Comparison of ENCODE assay signal across 8 mouse cellular contexts in genomic region chr16:58522677-58523043, GRCm38 (mm10). TPM values are rescaled to one million over a fixed set of nuclear protein-coding genes. Genes with fewer than 3 reads are reported as not detected.
DNase-seq lines count a peak whose midpoint lies in the region; ATAC-seq and TF ChIP-seq lines count a peak whose summit lies in the region.

No protein-coding gene starts in this region.

- H3K4me2 ChIP-seq in intestine, postnatal 0 days (replicated peaks; ENCODE audit: low read depth): peak overlapping the region; percentile 86

- WGBS in heart, embryonic 10.5 days: under 1% methylated on average over 16 of the region's 16 CpGs
- WGBS in intestine, postnatal 0 days: under 1% methylated on average over 16 of the region's 16 CpGs

- no peaks in the 10 kb centered on the region for H3K9me3 ChIP-seq in heart, embryonic 10.5 days
- no peaks in the 10 kb centered on the region for H3K9me3 ChIP-seq in intestine, postnatal 0 days (ENCODE audit: control insufficient read depth)

- H3K27ac ChIP-seq in heart, embryonic 10.5 days: peak overlapping the region; percentile 95
- peak overlapping the region; percentile 90 for H3K27ac ChIP-seq in intestine, postnatal 0 days (ENCODE audit: low read depth, low read length)

- no peaks in the 10 kb centered on the region for H3K27me3 ChIP-seq in heart, embryonic 10.5 days (ENCODE audit: insufficient read depth, poor library complexity, severe bottlenecking)
- no peaks in the 10 kb centered on the region for H3K27me3 ChIP-seq in intestine, postnatal 0 days (replicated peaks; ENCODE audit: control insufficient read depth, insufficient read depth, low read length)

- ATAC-seq in intestine, postnatal 0 days: peak; percentile 1

- peaks cover 11% of the 10 kb centered on the region; the same call in 1 of the 2 replicates for H3K4me1 ChIP-seq in heart, embryonic 10.5 days
- H3K4me1 ChIP-seq in intestine, postnatal 0 days (replicated peaks; ENCODE audit: control insufficient read depth, insufficient read depth, low read length): no peaks in the 10 kb centered on the region; the same call in 1 of the 2 replicates

- no peak for TF ChIP-seq CTCF in intestine, postnatal 0 days (IDR thresholded peaks at IDR 0.05; ENCODE audit: low read depth)

- H3K36me3 ChIP-seq in heart, embryonic 10.5 days: no peaks in the 10 kb centered on the region
- H3K36me3 ChIP-seq in intestine, postnatal 0 days (ENCODE audit: control insufficient read depth, insufficient read depth): no peaks in the 10 kb centered on the region

- peak overlapping the region; percentile 93 for H3K4me3 ChIP-seq in heart, embryonic 10.5 days
- H3K4me3 ChIP-seq in intestine, postnatal 0 days (ENCODE audit: low read depth, low read length): peak overlapping the region; percentile 84

- H3K9ac ChIP-seq in intestine, postnatal 0 days (ENCODE audit: low read depth, low read length): peak overlapping the region; percentile 80

- DNase-seq in heart, embryonic 10.5 days (ENCODE audit: low spot score): no peak
- DNase-seq in heart, adult 8-10 months (ENCODE audit: low spot score): no peak
- DNase-seq in thymus, postnatal 4 days: peak; percentile 17
- no peak for DNase-seq in thymus, postnatal 14 days
- DNase-seq in naive thymus-derived CD4-positive, alpha-beta T cell, adult 2 months (ENCODE audit: low read depth): peak; percentile 28
- no peak for DNase-seq in right cerebral cortex, postnatal 25 days
- no peak for DNase-seq in gastrocnemius, postnatal 4 days (ENCODE audit: low spot score in 2 of 2)

RNA-seq across cellular contexts. Expression of gene St3gal6, which starts 1.4 kb away (rescaled TPM):
- polyA plus RNA-seq in heart, embryonic 10.5 days (2016; fragmentation: Nextera tagmentation; extraction: Ambion mirVana): 22.0 and 28.5 TPM in 2 replicates
- 10 to 100 TPM; 38.1 to 49.1 (median 44.8) TPM for total RNA-seq in heart, adult 8-10 months (2022)
- 32.5 and 32.6 TPM in 2 replicates for polyA plus RNA-seq in intestine, postnatal 0 days (2015; fragmentation: Nextera tagmentation; extraction: Ambion mirVana)
- total RNA-seq in gastrocnemius, postnatal 4 days (2021): 10 to 100 TPM; 33.4 to 42.6 TPM

Comparison
In these comparisons a context has a peak if more than half of its experiments do, and no peak if none do; other contexts are left out.
1. DNase-seq: peak in thymus, postnatal 4 days (single experiment) and naive thymus-derived CD4-positive, alpha-beta T cell, adult 2 months (single experiment); none in heart, embryonic 10.5 days (single experiment), heart, adult 8-10 months (single experiment), thymus, postnatal 14 days (single experiment), right cerebral cortex, postnatal 25 days (single experiment) and gastrocnemius, postnatal 4 days (0 of 2).